In the genomic region with DNA sequence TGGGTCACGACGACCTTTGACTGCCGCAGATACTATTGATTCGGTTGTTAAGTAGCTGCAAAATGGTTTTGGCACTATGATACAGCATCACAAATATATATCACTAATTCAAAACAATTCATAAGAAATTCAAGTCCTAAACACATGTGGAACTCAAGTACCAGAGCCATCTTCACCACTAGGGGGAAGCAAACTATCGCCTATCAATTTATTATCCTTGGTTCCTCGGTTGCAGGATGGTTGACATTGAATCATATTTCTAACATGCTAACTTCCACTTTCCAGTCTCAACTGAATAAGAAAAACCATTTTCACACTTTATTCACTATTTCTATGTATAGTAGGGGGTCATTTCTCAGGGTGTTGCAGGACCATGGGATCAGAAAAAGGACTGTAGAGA, we compare ENCODE assay signal across 9 mouse cellular contexts. TPM values are rescaled to one million over a fixed set of nuclear protein-coding genes. Genes with fewer than 3 reads are reported as not detected.
A peak's percentile ranks its signal among the peaks of the same experiment; 100 is the strongest.
DNase-seq lines count a peak whose midpoint lies in the region; ATAC-seq and TF ChIP-seq lines count a peak whose summit lies in the region.
"Had no signal": no experiment of that assay in that cellular context is flagged by ENCODE, and none has a peak within 500 bp of the region (broad histone marks: within the 10 kb centered on the region; RNA-seq: fewer than 3 reads in every experiment).

No protein-coding gene starts in this region.

- no peak overlapping the region for H3K27ac ChIP-seq in intestine, embryonic 15.5 days
- H3K27ac ChIP-seq in lung, postnatal 0 days (ENCODE audit: low read length): no peak overlapping the region
- H3K27ac ChIP-seq: heart, embryonic 13.5 days had no signal

- H3K4me1 ChIP-seq in intestine, embryonic 15.5 days (replicated peaks): no peaks in the 10 kb centered on the region
- H3K4me1 ChIP-seq in lung, postnatal 0 days (ENCODE audit: insufficient read depth, low read depth, low read length): no peaks in the 10 kb centered on the region

- no peak overlapping the region for H3K9ac ChIP-seq in intestine, embryonic 15.5 days
- no peak overlapping the region for H3K9ac ChIP-seq in lung, postnatal 0 days (replicated peaks; ENCODE audit: low read depth)
- H3K9ac ChIP-seq: heart, embryonic 13.5 days had no signal

- H3K36me3 ChIP-seq in intestine, embryonic 15.5 days: no peaks in the 10 kb centered on the region
- no peaks in the 10 kb centered on the region for H3K36me3 ChIP-seq in lung, postnatal 0 days (ENCODE audit: insufficient read depth, low read length)
- H3K36me3 ChIP-seq: heart, embryonic 13.5 days had no signal

- no peak overlapping the region for H3K4me3 ChIP-seq in intestine, embryonic 15.5 days (replicated peaks)
- H3K4me3 ChIP-seq in lung, postnatal 0 days (ENCODE audit: low read depth, low read length): no peak overlapping the region
- H3K4me3 ChIP-seq: heart, embryonic 13.5 days had no signal

- no peaks in the 10 kb centered on the region for H3K27me3 ChIP-seq in intestine, embryonic 15.5 days (replicated peaks)
- H3K27me3 ChIP-seq in lung, postnatal 0 days (replicated peaks; ENCODE audit: insufficient read depth, low read length): no peaks in the 10 kb centered on the region

- no peaks in the 10 kb centered on the region for H3K9me3 ChIP-seq in intestine, embryonic 15.5 days
- H3K9me3 ChIP-seq in lung, postnatal 0 days (ENCODE audit: low read length): no peaks in the 10 kb centered on the region
- H3K9me3 ChIP-seq: heart, embryonic 13.5 days had no signal

- peak; percentile 86 for TF ChIP-seq CTCF in lung, postnatal 0 days (IDR thresholded peaks at IDR 0.05)

- TF ChIP-seq EP300 in lung, postnatal 0 days (IDR thresholded peaks at IDR 0.05): no peak

- H3K4me2 ChIP-seq in intestine, embryonic 15.5 days (replicated peaks): no peak overlapping the region
- H3K4me2 ChIP-seq in lung, postnatal 0 days (replicated peaks; ENCODE audit: low read depth, low read length): no peak overlapping the region
- H3K4me2 ChIP-seq: heart, embryonic 13.5 days had no signal

- 26% methylated on average over 6 of the region's 6 CpGs for WGBS in intestine, embryonic 15.5 days
- WGBS in lung, postnatal 0 days: 29% methylated on average over 6 of the region's 6 CpGs

- DNase-seq in adrenal gland, postnatal 10 days: peak; percentile 63
- no peak for DNase-seq in adrenal gland, postnatal 4 days (ENCODE audit: low spot score in 2 of 2)
- DNase-seq in thymus, postnatal 0 days (ENCODE audit: low spot score): peak; percentile 69
- no peak for DNase-seq in thymus, postnatal 36 days
- peak; percentile 60 for DNase-seq in embryo, embryonic 9.5 days (ENCODE audit: extremely low spot score)
- peak; percentile 87 for DNase-seq in lung, postnatal 0 days (ENCODE audit: low spot score)
- DNase-seq in right cerebral cortex, postnatal 10 days (ENCODE audit: low spot score in 2 of 2): peak; percentile 68 to 73

- peak; percentile 49 for ATAC-seq in intestine, embryonic 15.5 days
- peak; percentile 24; the same call in 1 of the 2 replicates for ATAC-seq in lung, postnatal 0 days

RNA-seq across cellular contexts. Expression of a gene that starts 19.0 kb away (rescaled TPM):
- 100 to 1,000 TPM; 104 to 117 TPM for total RNA-seq in adrenal gland, postnatal 10 days (2021)
- total RNA-seq in adrenal gland, postnatal 4 days (2021): 10 to 100 TPM; 84.4 to 84.7 TPM
- polyA plus RNA-seq in thymus, postnatal 0 days (2015; fragmentation: Nextera tagmentation; extraction: Ambion mirVana): 45.1 and 48.1 TPM in 2 replicates
- polyA plus RNA-seq in intestine, embryonic 15.5 days (2015; fragmentation: Nextera tagmentation; extraction: Ambion mirVana): 118 and 119 TPM in 2 replicates
- 48.7 and 60.8 TPM in 2 replicates for polyA plus RNA-seq in lung, postnatal 0 days (2015; fragmentation: Nextera tagmentation; extraction: Ambion mirVana)

RNA-seq across cellular contexts. Expression of a gene that starts 20.7 kb away (rescaled TPM):
- total RNA-seq in adrenal gland, postnatal 10 days (2021): not detected
- not detected for total RNA-seq in adrenal gland, postnatal 4 days (2021)
- not detected in 2 replicates for polyA plus RNA-seq in thymus, postnatal 0 days (2015; fragmentation: Nextera tagmentation; extraction: Ambion mirVana)
- not detected in 2 replicates for polyA plus RNA-seq in intestine, embryonic 15.5 days (2015; fragmentation: Nextera tagmentation; extraction: Ambion mirVana)
- polyA plus RNA-seq in lung, postnatal 0 days (2015; fragmentation: Nextera tagmentation; extraction: Ambion mirVana): not detected in 2 replicates
- polyA plus RNA-seq: heart, embryonic 13.5 days had no signal

RNA-seq across cellular contexts. Expression of a gene that starts 24.2 kb away (rescaled TPM):
- total RNA-seq in adrenal gland, postnatal 10 days (2021): 100 to 1,000 TPM; 156 to 161 TPM
- 100 to 1,000 TPM; 157 to 158 TPM for total RNA-seq in adrenal gland, postnatal 4 days (2021)
- polyA plus RNA-seq in thymus, postnatal 0 days (2015; fragmentation: Nextera tagmentation; extraction: Ambion mirVana): 125 and 126 TPM in 2 replicates
- 259 and 272 TPM in 2 replicates for polyA plus RNA-seq in intestine, embryonic 15.5 days (2015; fragmentation: Nextera tagmentation; extraction: Ambion mirVana)
- polyA plus RNA-seq in lung, postnatal 0 days (2015; fragmentation: Nextera tagmentation; extraction: Ambion mirVana): 83.5 and 85.3 TPM in 2 replicates

RNA-seq across cellular contexts. Expression of a gene that starts 45.8 kb away (rescaled TPM):
- total RNA-seq in adrenal gland, postnatal 10 days (2021): 10 to 100 TPM; 75.1 to 78.8 TPM
- 10 to 100 TPM; 89.3 to 94.4 TPM for total RNA-seq in adrenal gland, postnatal 4 days (2021)
- 257 and 260 TPM in 2 replicates for polyA plus RNA-seq in thymus, postnatal 0 days (2015; fragmentation: Nextera tagmentation; extraction: Ambion mirVana)
- 228 and 249 TPM in 2 replicates for polyA plus RNA-seq in intestine, embryonic 15.5 days (2015; fragmentation: Nextera tagmentation; extraction: Ambion mirVana)
- 182 and 185 TPM in 2 replicates for polyA plus RNA-seq in lung, postnatal 0 days (2015; fragmentation: Nextera tagmentation; extraction: Ambion mirVana)

Comparison
In these comparisons a context has a peak if more than half of its experiments do, and no peak if none do; other contexts are left out.
1. DNase-seq: peak in adrenal gland, postnatal 10 days (single experiment), thymus, postnatal 0 days (single experiment), embryo, embryonic 9.5 days (single experiment), lung, postnatal 0 days (single experiment) and right cerebral cortex, postnatal 10 days (2 of 2); none in adrenal gland, postnatal 4 days (0 of 2) and thymus, postnatal 36 days (0 of 2).